Mouse (Mus musculus) E14TG2a.4 (cell line): ENCODE measurements around the gene Acox1.

ENCODE experiments used
- H3K27me3 ChIP-seq: 2 replicates; pipeline ENCODE4 v1.6.1; 2014; ENCODE audit warnings: low read length, control low read depth; ENCODE audit not compliant: insufficient read depth
- H3K36me3 ChIP-seq: 2 replicates; pipeline ENCODE4 v1.6.1; 2014; ENCODE audit warnings: low read length, control low read depth; ENCODE audit not compliant: insufficient read depth
- H3K4me1 ChIP-seq: replicated peaks from 2 replicates; pipeline ENCODE4 v1.6.1; 2014; ENCODE audit warnings: low read depth, low read length, control low read depth
- H3K4me3 ChIP-seq: replicated peaks from 2 replicates; pipeline ENCODE4 v1.5.1; 2014; ENCODE audit warnings: mild to moderate bottlenecking, low read length
- H3K9me3 ChIP-seq: 2 replicates; pipeline ENCODE4 v1.6.1; 2014; ENCODE audit warnings: low read length, control low read depth
- CTCF ChIP-seq: conservative IDR thresholded peaks from 2 replicates; pipeline ENCODE4 v1.5.1; 2014; ENCODE audit warnings: low read length
- NANOG ChIP-seq: IDR thresholded peaks from 2 replicates; pipeline ENCODE4 v1.6.1; 2014; ENCODE audit warnings: borderline replicate concordance, low read length, mixed read lengths
- POU5F1 ChIP-seq: IDR thresholded peaks from 2 replicates; pipeline ENCODE4 v1.6.1; 2014; ENCODE audit warnings: low read length, borderline replicate concordance

Acox1 gene

GRCm38 (mm10) chr11:116185836-116186235, 13.0 kb downstream of the Acox1 start:
- no peaks in the 10 kb centered on the region for H3K9me3 ChIP-seq
- peaks cover 57% of the 10 kb centered on the region for H3K36me3 ChIP-seq
- no peaks in the 10 kb centered on the region for H3K27me3 ChIP-seq
- H3K4me1 ChIP-seq: peaks cover 33% of the 10 kb centered on the region
- TF ChIP-seq NANOG (no peak), CTCF (no peak), POU5F1 (no peak)
- H3K4me3 ChIP-seq: no peak overlapping the region

- Histone ChIP-seq H3K4me3 (peak overlapping the region; percentile 53; the same call in 1 of the 2 replicates), H3K9me3 (no peaks in the 10 kb centered on the region), H3K4me1 (peaks cover 23% of the 10 kb centered on the region), H3K27me3 (no peaks in the 10 kb centered on the region), H3K36me3 (peaks cover 75% of the 10 kb centered on the region)
- TF ChIP-seq POU5F1 (no peak), NANOG (no peak), CTCF (no peak)
These were observed 20.3 kb downstream of the Acox1 start for GRCm38 (mm10) chr11:116178411-116179121.

GRCm38 (mm10) chr11:116176010-116176409, 22.8 kb downstream of the Acox1 start:
- peaks cover 76% of the 10 kb centered on the region for H3K36me3 ChIP-seq
- no peaks in the 10 kb centered on the region for H3K27me3 ChIP-seq
- no peak overlapping the region for H3K4me3 ChIP-seq
- no peaks in the 10 kb centered on the region for H3K9me3 ChIP-seq
- TF ChIP-seq POU5F1 (no peak), CTCF (no peak), NANOG (no peak)
- H3K4me1 ChIP-seq: peaks cover 30% of the 10 kb centered on the region

GRCm38 (mm10) chr11:116174775-116175448, 23.9 kb downstream of the Acox1 start:
- Histone ChIP-seq H3K27me3 (no peaks in the 10 kb centered on the region), H3K4me3 (peak overlapping the region; percentile 17; the same call in 1 of the 2 replicates), H3K36me3 (peaks cover 70% of the 10 kb centered on the region), H3K4me1 (peaks cover 31% of the 10 kb centered on the region), H3K9me3 (no peaks in the 10 kb centered on the region)
- TF ChIP-seq NANOG: no peak
- no peak for TF ChIP-seq CTCF
- no peak for TF ChIP-seq POU5F1

GRCm38 (mm10) chr11:116171959-116172358, 26.9 kb downstream of the Acox1 start:
- TF ChIP-seq CTCF (no peak), POU5F1 (no peak), NANOG (no peak)
- Histone ChIP-seq H3K27me3 (peaks cover 7% of the 10 kb centered on the region; the same call in 1 of the 2 replicates), H3K36me3 (peaks cover 46% of the 10 kb centered on the region), H3K9me3 (no peaks in the 10 kb centered on the region), H3K4me3 (no peak overlapping the region), H3K4me1 (peaks cover 29% of the 10 kb centered on the region)

- Histone ChIP-seq H3K4me1 (peaks cover 38% of the 10 kb centered on the region), H3K4me3 (no peak overlapping the region), H3K27me3 (peaks cover 7% of the 10 kb centered on the region; the same call in 1 of the 2 replicates), H3K36me3 (peaks cover 39% of the 10 kb centered on the region), H3K9me3 (no peaks in the 10 kb centered on the region)
- TF ChIP-seq NANOG (no peak), POU5F1 (no peak), CTCF (no peak)
These were observed 28.6 kb downstream of the Acox1 start for GRCm38 (mm10) chr11:116170003-116170800.

GRCm38 (mm10) chr11:116169214-116169613, 29.6 kb downstream of the Acox1 start:
- H3K36me3 ChIP-seq: peaks cover 37% of the 10 kb centered on the region
- TF ChIP-seq CTCF: no peak
- no peak for TF ChIP-seq NANOG
- peaks cover 7% of the 10 kb centered on the region; the same call in 1 of the 2 replicates for H3K27me3 ChIP-seq

GRCm38 (mm10) chr11:116167884-116168439, 30.9 kb downstream of the Acox1 start, which contains the start of gene Fbf1:
Gene Fbf1, minus strand, starts transcription at chr11:116168166.
- TF ChIP-seq CTCF (no peak), POU5F1 (no peak), NANOG (no peak)
- H3K36me3 ChIP-seq: peaks cover 32% of the 10 kb centered on the region
- no peaks in the 10 kb centered on the region for H3K9me3 ChIP-seq
- peaks cover 40% of the 10 kb centered on the region for H3K4me1 ChIP-seq
- H3K27me3 ChIP-seq: peaks cover 15% of the 10 kb centered on the region; the same call in 1 of the 2 replicates
- peak within 1 kb of the TSS; percentile 86 for H3K4me3 ChIP-seq

More at GRCm38 (mm10) chr11:116169214-116169613, 29.6 kb downstream of the Acox1 start:
- Histone ChIP-seq H3K4me3 (no peak overlapping the region), H3K9me3 (no peaks in the 10 kb centered on the region), H3K4me1 (peaks cover 30% of the 10 kb centered on the region)
